Mouse (Mus musculus) hindbrain, embryonic 16.5 days (tissue): Measurements from ENCODE around the gene Nps. TPM values are rescaled to one million over a fixed set of nuclear protein-coding genes. Genes with fewer than 3 reads are reported as not detected.
"Not testable (repeated sequence)": the region's sequence is repeated elsewhere in the genome, so short reads cannot be mapped to it uniquely, and the experiment has no call there.

Source experiments
- ATAC-seq: fragments of 200-750 bp; cut with Nextera tagmentation; 2 replicates; pipeline ENCODE4 v1.8.0; 2017; ENCODE audit warnings: moderate TSS enrichment, moderate library complexity
- H3K27ac ChIP-seq: fragments of 300-500 bp; sonication (generic); 2 replicates; pipeline ENCODE4 v1.5.1; 2014; ENCODE audit warnings: low read depth, mild to moderate bottlenecking, control low read depth, low read length, moderate library complexity
- H3K27me3 ChIP-seq: fragments of 300-500 bp; sonication (generic); replicated peaks from 2 replicates; pipeline ENCODE4 v1.6.1; 2014; ENCODE audit warnings: low read length; ENCODE audit not compliant: control insufficient read depth, insufficient read depth
- H3K36me3 ChIP-seq: fragments of 300-500 bp; sonication (generic); 2 replicates; pipeline ENCODE4 v1.6.1; 2014; ENCODE audit warnings: mild to moderate bottlenecking, low read length, moderate library complexity, mixed read lengths; ENCODE audit not compliant: control insufficient read depth, insufficient read depth
- H3K4me1 ChIP-seq: fragments of 300-500 bp; sonication (generic); 2 replicates; pipeline ENCODE4 v1.6.1; 2014; ENCODE audit warnings: low read depth, low read length; ENCODE audit not compliant: control insufficient read depth, insufficient read depth
- H3K4me2 ChIP-seq: fragments of 300-500 bp; sonication (generic); 2 replicates; pipeline ENCODE4 v1.6.1; 2014; ENCODE audit warnings: mild to moderate bottlenecking, low read length, control low read depth, moderate library complexity
- H3K4me3 ChIP-seq: fragments of 300-500 bp; sonication (generic); 2 replicates; pipeline ENCODE4 v1.5.1; 2014; ENCODE audit warnings: mild to moderate bottlenecking, low read length, control low read depth, moderate library complexity
- H3K9ac ChIP-seq: fragments of 300-500 bp; sonication (generic); 2 replicates; pipeline ENCODE4 v1.6.1; 2014; ENCODE audit warnings: low read depth, mild to moderate bottlenecking, control low read depth, low read length, moderate library complexity
- H3K9me3 ChIP-seq: fragments of 300-500 bp; sonication (generic); 2 replicates; pipeline ENCODE4 v1.6.1; 2014; ENCODE audit warnings: mild to moderate bottlenecking, low read length, moderate library complexity; ENCODE audit not compliant: control insufficient read depth
- WGBS: fragments of 180-500 bp; shearing (Covaris S2); extraction: QIAGEN DNeasy Blood & Tissue Kit; methylation state at CpG from one replicate; pipeline ENCODE4 v1.1.7; 2014; 5-methylcytosine and 5-hydroxymethylcytosine counted together
- polyA plus RNA-seq: library from polyadenylated mRNA; unstranded; fragments of >200 nt; fragmentation: Nextera tagmentation; extraction: Ambion mirVana; gene quantifications from 2 replicates; pipeline ENCODE4 v1.2.1, GENCODE M21; 2015

The Nps gene
- 0.57 and 0.88 TPM in 2 replicates for polyA plus RNA-seq

GRCm38 (mm10) chr7:135258053-135258753, at the start of gene Nps:
Nps (plus strand) TSS chr7:135258703.
- H3K27me3 ChIP-seq, H3K4me3 ChIP-seq, H3K4me2 ChIP-seq, H3K36me3 ChIP-seq, H3K9me3 ChIP-seq, H3K27ac ChIP-seq, H3K9ac ChIP-seq, ATAC-seq, H3K4me1 ChIP-seq: not testable (repeated sequence)
- WGBS: 92% methylated on average over 19 of the region's 19 CpGs

GRCm38 (mm10) chr7:135208947-135209567, 49.4 kb upstream of the Nps start:
- no peak overlapping the region for H3K27ac ChIP-seq
- no peaks in the 10 kb centered on the region for H3K36me3 ChIP-seq
- H3K27me3 ChIP-seq: no peaks in the 10 kb centered on the region
- no peaks in the 10 kb centered on the region for H3K9me3 ChIP-seq
- no peak for ATAC-seq
- H3K4me2 ChIP-seq: no peak overlapping the region
- H3K4me1 ChIP-seq: no peaks in the 10 kb centered on the region; the same call in 1 of the 2 replicates
- H3K9ac ChIP-seq: no peak overlapping the region
- H3K4me3 ChIP-seq: no peak overlapping the region
- WGBS: 74% methylated on average over 6 of the region's 6 CpGs

- Histone ChIP-seq H3K4me1 (no peaks in the 10 kb centered on the region), H3K9ac (no peak overlapping the region), H3K36me3 (no peaks in the 10 kb centered on the region), H3K9me3 (no peaks in the 10 kb centered on the region), H3K27ac (no peak overlapping the region), H3K4me2 (no peak overlapping the region), H3K4me3 (no peak overlapping the region), H3K27me3 (no peaks in the 10 kb centered on the region)
- no peak for ATAC-seq
Measured at GRCm38 (mm10) chr7:135210296-135210695, 48.2 kb upstream of the Nps start.

- WGBS: 83% methylated on average over 2 of the region's 2 CpGs
- H3K4me2 ChIP-seq: no peak overlapping the region
- no peaks in the 10 kb centered on the region for H3K36me3 ChIP-seq
- no peak for ATAC-seq
- no peak overlapping the region for H3K27ac ChIP-seq
- H3K4me1 ChIP-seq: no peaks in the 10 kb centered on the region
- H3K9ac ChIP-seq: no peak overlapping the region
- H3K4me3 ChIP-seq: no peak overlapping the region
- no peaks in the 10 kb centered on the region for H3K9me3 ChIP-seq
- H3K27me3 ChIP-seq: no peaks in the 10 kb centered on the region
Measured at GRCm38 (mm10) chr7:135210831-135211230, 47.7 kb upstream of the Nps start.

GRCm38 (mm10) chr7:135212505-135212904, 46.0 kb upstream of the Nps start:
- WGBS: 62% methylated on average over 2 of the region's 2 CpGs
- no peak overlapping the region for H3K9ac ChIP-seq
- no peak overlapping the region for H3K4me3 ChIP-seq
- H3K27me3 ChIP-seq: no peaks in the 10 kb centered on the region
- no peak for ATAC-seq
- H3K4me1 ChIP-seq: no peaks in the 10 kb centered on the region
- no peak overlapping the region for H3K4me2 ChIP-seq
- H3K36me3 ChIP-seq: no peaks in the 10 kb centered on the region
- no peak overlapping the region for H3K27ac ChIP-seq
- H3K9me3 ChIP-seq: no peaks in the 10 kb centered on the region

- no peak for ATAC-seq
- no peaks in the 10 kb centered on the region for H3K9me3 ChIP-seq
- 83% methylated on average over 2 of the region's 2 CpGs for whole genome bisulfite sequencing
- no peak overlapping the region for H3K27ac ChIP-seq
- H3K4me2 ChIP-seq: no peak overlapping the region
- no peaks in the 10 kb centered on the region for H3K27me3 ChIP-seq
- H3K9ac ChIP-seq: no peak overlapping the region
- H3K4me1 ChIP-seq: no peaks in the 10 kb centered on the region
- no peaks in the 10 kb centered on the region for H3K36me3 ChIP-seq
- no peak overlapping the region for H3K4me3 ChIP-seq
Measured at GRCm38 (mm10) chr7:135221475-135221874, 37.0 kb upstream of the Nps start.

GRCm38 (mm10) chr7:135226021-135226420, 32.5 kb upstream of the Nps start:
- ATAC-seq: no peak
- no peaks in the 10 kb centered on the region for H3K36me3 ChIP-seq
- no peaks in the 10 kb centered on the region for H3K9me3 ChIP-seq
- no peak overlapping the region for H3K4me2 ChIP-seq
- no peaks in the 10 kb centered on the region for H3K4me1 ChIP-seq
- 85% methylated on average over 5 of the region's 5 CpGs for WGBS
- H3K27ac ChIP-seq: no peak overlapping the region
- H3K9ac ChIP-seq: no peak overlapping the region
- H3K27me3 ChIP-seq: no peaks in the 10 kb centered on the region
- no peak overlapping the region for H3K4me3 ChIP-seq

- Histone ChIP-seq H3K27me3 (no peaks in the 10 kb centered on the region), H3K4me2 (no peak overlapping the region), H3K9me3 (no peaks in the 10 kb centered on the region), H3K27ac (no peak overlapping the region), H3K4me1 (no peaks in the 10 kb centered on the region), H3K9ac (no peak overlapping the region), H3K36me3 (no peaks in the 10 kb centered on the region), H3K4me3 (no peak overlapping the region)
- WGBS: 59% methylated on average over 3 of the region's 3 CpGs
- no peak for ATAC-seq
Measured at GRCm38 (mm10) chr7:135237152-135237551, 21.4 kb upstream of the Nps start.

- Histone ChIP-seq H3K4me3 (no peak overlapping the region), H3K4me2 (no peak overlapping the region), H3K36me3 (no peaks in the 10 kb centered on the region), H3K4me1 (no peaks in the 10 kb centered on the region), H3K9ac (no peak overlapping the region), H3K27me3 (no peaks in the 10 kb centered on the region), H3K27ac (no peak overlapping the region), H3K9me3 (no peaks in the 10 kb centered on the region)
- WGBS: 89% methylated on average over 4 of the region's 4 CpGs
- no peak for ATAC-seq
Measured at GRCm38 (mm10) chr7:135239441-135239840, 19.1 kb upstream of the Nps start.
